Mouse (Mus musculus) liver, postnatal 0 days (tissue): Measurements from ENCODE around the gene Csnk2a2. TPM values are rescaled to one million over a fixed set of nuclear protein-coding genes. Genes with fewer than 3 reads are reported as not detected.

Experiments
- ATAC-seq: fragments of 200-750 bp; cut with Nextera tagmentation; 2 replicates; pipeline ENCODE4 v1.8.0; 2017; ENCODE audit warnings: mild to moderate bottlenecking, moderate library complexity
- DNase-seq: peaks from one replicate; pipeline ENCODE4 v3.0.0-alpha.2; 2016
- H3K27ac ChIP-seq: fragments of 300-500 bp; sonication (generic); 2 replicates; pipeline ENCODE4 v1.5.1; 2014; ENCODE audit warnings: antibody characterized with exemption, moderate library complexity, mild to moderate bottlenecking, low read depth
- H3K27me3 ChIP-seq: fragments of 300-500 bp; sonication (generic); 2 replicates; pipeline ENCODE4 v1.6.1; 2014; ENCODE audit warnings: low read length, control low read depth, mixed read lengths; ENCODE audit not compliant: insufficient read depth
- H3K36me3 ChIP-seq: fragments of 300-500 bp; sonication (generic); replicated peaks from 2 replicates; pipeline ENCODE4 v1.6.1; 2014; ENCODE audit warnings: mild to moderate bottlenecking, control low read depth, low read length, moderate library complexity, mixed read lengths; ENCODE audit not compliant: insufficient read depth
- H3K4me1 ChIP-seq: fragments of 300-500 bp; sonication (generic); 2 replicates; pipeline ENCODE4 v1.6.1; 2014; ENCODE audit warnings: antibody characterized with exemption, mild to moderate bottlenecking, control low read depth; ENCODE audit not compliant: insufficient read depth
- H3K4me2 ChIP-seq: fragments of 300-500 bp; sonication (generic); 2 replicates; pipeline ENCODE4 v1.6.1; 2014; ENCODE audit warnings: low read depth, mild to moderate bottlenecking, low read length, moderate library complexity, mixed read lengths
- H3K4me3 ChIP-seq: fragments of 300-500 bp; sonication (generic); 2 replicates; pipeline ENCODE4 v1.5.1; 2014; ENCODE audit warnings: low read depth, low read length
- H3K9ac ChIP-seq: fragments of 300-500 bp; sonication (generic); replicated peaks from 2 replicates; pipeline ENCODE4 v1.6.1; 2014; ENCODE audit warnings: mild to moderate bottlenecking, moderate library complexity
- H3K9me3 ChIP-seq: fragments of 300-500 bp; sonication (generic); 2 replicates; pipeline ENCODE4 v1.6.1; 2016; ENCODE audit warnings: mild to moderate bottlenecking, control low read depth, low read length, mixed read lengths
- CTCF ChIP-seq: sonication (generic); IDR thresholded peaks from 2 replicates; pipeline ENCODE4 v1.5.1; 2016; ENCODE audit warnings: antibody characterized with exemption, low read depth
- EP300 ChIP-seq: IDR thresholded peaks from 2 replicates; pipeline ENCODE4 v1.6.1; 2016; ENCODE audit warnings: antibody characterized with exemption, low read depth, mild to moderate bottlenecking
- WGBS: fragments of 180-500 bp; shearing (Covaris S2); extraction: QIAGEN DNeasy Blood & Tissue Kit; methylation state at CpG from one replicate; pipeline ENCODE4 v1.1.7; 2014; ENCODE audit not compliant: insufficient replicate concordance; 5-methylcytosine and 5-hydroxymethylcytosine counted together
- polyA plus RNA-seq: library from polyadenylated mRNA; unstranded; fragments of >200 nt; fragmentation: Nextera tagmentation; extraction: Ambion mirVana; gene quantifications from 2 replicates; pipeline ENCODE4 v1.2.1, GENCODE M21; 2015

Csnk2a2 gene
- polyA plus RNA-seq, 1 experiment from 2014 or later = 4.7 TPM

DNA sequence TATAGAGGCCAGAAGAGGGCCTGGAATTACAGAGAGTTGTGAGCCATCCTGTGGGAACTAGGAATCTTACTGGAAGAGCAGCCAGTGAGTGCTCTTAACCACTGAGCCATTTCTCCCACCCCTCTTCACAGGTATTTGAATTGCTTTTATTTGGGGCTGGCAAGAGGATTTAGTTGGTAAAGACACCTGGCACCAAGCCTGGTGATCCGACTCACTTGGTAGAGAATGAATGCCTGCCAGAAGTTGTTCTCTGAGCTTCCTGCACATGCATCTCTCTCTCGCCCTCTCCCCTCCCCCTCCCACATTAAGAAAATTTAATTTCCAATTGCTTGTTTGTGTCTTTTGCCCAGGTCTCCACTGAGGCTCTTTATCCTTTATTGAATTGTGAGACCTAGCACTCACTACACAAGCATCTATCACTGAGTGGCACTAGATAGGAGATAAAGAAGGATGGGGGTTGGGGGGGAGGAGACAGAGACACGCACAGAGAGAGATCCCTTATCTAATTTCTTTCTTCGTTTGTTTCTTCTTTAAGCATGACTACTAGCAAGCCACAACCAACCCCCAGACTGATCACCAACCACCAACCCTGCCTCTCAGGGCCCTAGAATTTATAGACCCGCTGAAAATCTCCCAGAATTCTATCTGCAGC, 52.4 kb downstream of the Csnk2a2 start:
- no peak for ATAC-seq
- Histone ChIP-seq H3K27ac (no peak overlapping the region), H3K9ac (no peak overlapping the region), H3K9me3 (no peaks in the 10 kb centered on the region), H3K4me3 (no peak overlapping the region), H3K4me1 (peaks cover 22% of the 10 kb centered on the region), H3K36me3 (no peaks in the 10 kb centered on the region), H3K27me3 (no peaks in the 10 kb centered on the region), H3K4me2 (no peak overlapping the region)
- TF ChIP-seq CTCF = no peak
- TF ChIP-seq EP300 = no peak
- WGBS = 42% methylated on average over 5 of the region's 5 CpGs
- no peak for DNase-seq

DNA sequence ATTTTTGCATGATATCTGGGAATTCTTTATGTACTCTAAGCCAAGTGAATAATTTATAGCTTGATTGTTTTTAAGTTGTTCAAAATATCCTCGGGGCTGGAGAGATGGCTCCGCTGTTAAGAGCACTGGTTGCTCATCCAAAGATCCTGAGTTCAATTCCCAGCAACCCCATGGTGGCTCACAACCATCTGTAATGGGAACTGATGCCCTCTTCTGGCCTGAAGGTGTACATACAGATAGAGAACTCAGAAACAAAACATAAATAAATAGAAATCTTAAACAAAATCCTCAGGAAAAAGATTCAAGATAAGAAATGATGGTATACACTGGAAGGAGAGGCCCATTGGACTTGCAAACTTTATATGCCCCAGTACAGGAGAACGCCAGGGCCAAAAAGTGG, 53.9 kb downstream of the Csnk2a2 start:
- Histone ChIP-seq H3K4me1 (peaks cover 28% of the 10 kb centered on the region), H3K9me3 (no peaks in the 10 kb centered on the region), H3K4me2 (no peak overlapping the region), H3K4me3 (no peak overlapping the region), H3K36me3 (no peaks in the 10 kb centered on the region), H3K27me3 (no peaks in the 10 kb centered on the region), H3K9ac (no peak overlapping the region), H3K27ac (no peak overlapping the region)
- ATAC-seq (no peak), DNase-seq (no peak)
- TF ChIP-seq CTCF (peak; percentile 28; the same call in 1 of the 2 replicates), EP300 (no peak)
- WGBS = 82% methylated on average over 3 of the region's 3 CpGs

- Histone ChIP-seq H3K4me1 (peaks cover 28% of the 10 kb centered on the region), H3K27me3 (no peaks in the 10 kb centered on the region), H3K36me3 (no peaks in the 10 kb centered on the region), H3K4me2 (peak overlapping the region; percentile 64), H3K9ac (no peak overlapping the region), H3K27ac (no peak overlapping the region), H3K9me3 (no peaks in the 10 kb centered on the region), H3K4me3 (0 out of 2 replicates have a peak overlapping the region, but pooled peaks have one; percentile 98)
- no peak for TF ChIP-seq EP300
- TF ChIP-seq CTCF = no peak
- ATAC-seq = no peak
- no peak for DNase-seq
- WGBS = 93% methylated on average over 9 of the region's 9 CpGs
Measured at GRCm38 (mm10) chr8:95435471-95435870, 54.4 kb downstream of the Csnk2a2 start.

GRCm38 (mm10) chr8:95434686-95435439, 55.0 kb downstream of the Csnk2a2 start, which contains the start of gene Cfap20:
TSS of gene Cfap20 (minus strand) at chr8:95434869.
- Histone ChIP-seq H3K36me3 (no peaks in the 10 kb centered on the region), H3K27me3 (no peaks in the 10 kb centered on the region), H3K4me3 (peak within 1 kb of the TSS; percentile 98), H3K4me2 (peak within 1 kb of the TSS; percentile 92), H3K9me3 (no peaks in the 10 kb centered on the region), H3K9ac (peak within 1 kb of the TSS; percentile 86), H3K27ac (peak within 1 kb of the TSS; percentile 94), H3K4me1 (peaks cover 28% of the 10 kb centered on the region)
- under 1% methylated on average over 47 of the region's 51 CpGs for WGBS
- TF ChIP-seq EP300 = peak; percentile 43
- TF ChIP-seq CTCF = no peak
- ATAC-seq = peak; percentile 98
- DNase-seq = peak; percentile 100

- no peak for DNase-seq
- H3K4me2 ChIP-seq = peak overlapping the region; percentile 92
- TF ChIP-seq CTCF (no peak), EP300 (no peak)
Measured at GRCm38 (mm10) chr8:95434233-95434632, 55.6 kb downstream of the Csnk2a2 start.

GRCm38 (mm10) chr8:95433124-95433523, 56.7 kb downstream of the Csnk2a2 start:
- no peaks in the 10 kb centered on the region for H3K9me3 ChIP-seq
- TF ChIP-seq CTCF (no peak), EP300 (no peak)
- DNase-seq = no peak
- H3K27me3 ChIP-seq = no peaks in the 10 kb centered on the region
- no peaks in the 10 kb centered on the region for H3K36me3 ChIP-seq
- WGBS = 82% methylated on average over 4 of the region's 4 CpGs
- peak overlapping the region; percentile 86; the same call in 1 of the 2 replicates for H3K9ac ChIP-seq
- peak overlapping the region; percentile 98; the same call in 1 of the 2 replicates for H3K4me3 ChIP-seq
- H3K4me1 ChIP-seq = peaks cover 38% of the 10 kb centered on the region
- ATAC-seq = no peak
- no peak overlapping the region for H3K27ac ChIP-seq
- H3K4me2 ChIP-seq = peak overlapping the region; percentile 92

More at GRCm38 (mm10) chr8:95434233-95434632, 55.6 kb downstream of the Csnk2a2 start:
- under 1% methylated on average over 25 of the region's 25 CpGs for WGBS
- H3K4me1 ChIP-seq = peaks cover 30% of the 10 kb centered on the region
- no peaks in the 10 kb centered on the region for H3K36me3 ChIP-seq
- H3K27ac ChIP-seq = peak overlapping the region; percentile 94
- peak; percentile 37 for ATAC-seq
- peak overlapping the region; percentile 86 for H3K9ac ChIP-seq
- H3K27me3 ChIP-seq = no peaks in the 10 kb centered on the region
- no peaks in the 10 kb centered on the region for H3K9me3 ChIP-seq
- peak overlapping the region; percentile 98 for H3K4me3 ChIP-seq
